Mouse (Mus musculus) heart, embryonic 10.5 days (tissue): ENCODE data around the gene Os9. TPM values are rescaled to one million over a fixed set of nuclear protein-coding genes. Genes with fewer than 3 reads are reported as not detected.

Experiments
- DNase-seq: peaks from one replicate; pipeline ENCODE4 v3.0.0-alpha.2; 2017; ENCODE audit warnings: low spot score
- H3K27ac ChIP-seq: fragments of 300-500 bp; sonication (generic); 2 replicates; pipeline ENCODE4 v1.5.1; 2016; ENCODE audit warnings: mild to moderate bottlenecking
- H3K27me3 ChIP-seq: fragments of 300-500 bp; sonication (generic); 2 replicates; pipeline ENCODE4 v1.6.1; 2016; ENCODE audit warnings: mild to moderate bottlenecking; ENCODE audit not compliant: poor library complexity, insufficient read depth, severe bottlenecking
- H3K36me3 ChIP-seq: fragments of 300-500 bp; sonication (generic); 2 replicates; pipeline ENCODE4 v1.6.1; 2016; ENCODE audit warnings: mild to moderate bottlenecking, moderate library complexity
- H3K4me1 ChIP-seq: fragments of 300-500 bp; sonication (generic); 2 replicates; pipeline ENCODE4 v1.6.1; 2016; ENCODE audit warnings: mild to moderate bottlenecking
- H3K4me3 ChIP-seq: fragments of 300-500 bp; sonication (generic); 2 replicates; pipeline ENCODE4 v1.5.1; 2016; ENCODE audit warnings: mild to moderate bottlenecking, moderate library complexity
- H3K9me3 ChIP-seq: fragments of 300-500 bp; sonication (generic); 2 replicates; pipeline ENCODE4 v1.6.1; 2016; ENCODE audit warnings: mild to moderate bottlenecking, moderate library complexity
- WGBS: fragments of 180-500 bp; shearing (Covaris S2); methylation state at CpG from one replicate; pipeline ENCODE4 v1.1.7; 2016; 5-methylcytosine and 5-hydroxymethylcytosine counted together
- polyA plus RNA-seq: library from polyadenylated mRNA; unstranded; fragments of >200 nt; fragmentation: Nextera tagmentation; extraction: Ambion mirVana; gene quantifications from 2 replicates; pipeline ENCODE4 v1.2.1, GENCODE M21; 2016

The Os9 gene
- polyA plus RNA-seq, 1 experiment from 2014 or later = 48.8 TPM

DNA sequence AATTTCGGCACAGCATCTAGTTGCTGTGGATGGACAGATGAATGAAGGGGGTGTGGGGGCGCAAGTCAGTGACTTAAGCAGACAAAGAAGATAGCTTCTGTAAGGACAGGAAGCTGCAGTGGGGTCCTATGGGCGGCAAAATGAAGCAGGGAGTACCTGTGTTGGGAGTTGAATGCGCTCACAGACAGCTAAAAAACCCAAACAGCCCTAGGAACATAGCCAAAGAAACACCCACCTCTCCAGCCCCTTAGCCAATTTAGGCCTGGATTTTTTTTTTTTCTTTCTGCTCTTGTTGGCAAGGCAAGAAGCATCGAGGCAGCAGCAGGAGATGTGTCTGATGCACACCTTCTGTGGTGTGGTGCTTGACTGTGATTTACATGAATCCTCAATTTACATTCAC, 59.8 kb downstream of the Os9 start:
- 48% methylated on average over 5 of the region's 5 CpGs for WGBS
- Histone ChIP-seq H3K9me3 (no peaks in the 10 kb centered on the region), H3K27ac (no peak overlapping the region), H3K4me3 (no peak overlapping the region), H3K27me3 (peaks cover 58% of the 10 kb centered on the region), H3K36me3 (peaks cover 27% of the 10 kb centered on the region), H3K4me1 (peaks cover 37% of the 10 kb centered on the region)
- DNase-seq = no peak

DNA sequence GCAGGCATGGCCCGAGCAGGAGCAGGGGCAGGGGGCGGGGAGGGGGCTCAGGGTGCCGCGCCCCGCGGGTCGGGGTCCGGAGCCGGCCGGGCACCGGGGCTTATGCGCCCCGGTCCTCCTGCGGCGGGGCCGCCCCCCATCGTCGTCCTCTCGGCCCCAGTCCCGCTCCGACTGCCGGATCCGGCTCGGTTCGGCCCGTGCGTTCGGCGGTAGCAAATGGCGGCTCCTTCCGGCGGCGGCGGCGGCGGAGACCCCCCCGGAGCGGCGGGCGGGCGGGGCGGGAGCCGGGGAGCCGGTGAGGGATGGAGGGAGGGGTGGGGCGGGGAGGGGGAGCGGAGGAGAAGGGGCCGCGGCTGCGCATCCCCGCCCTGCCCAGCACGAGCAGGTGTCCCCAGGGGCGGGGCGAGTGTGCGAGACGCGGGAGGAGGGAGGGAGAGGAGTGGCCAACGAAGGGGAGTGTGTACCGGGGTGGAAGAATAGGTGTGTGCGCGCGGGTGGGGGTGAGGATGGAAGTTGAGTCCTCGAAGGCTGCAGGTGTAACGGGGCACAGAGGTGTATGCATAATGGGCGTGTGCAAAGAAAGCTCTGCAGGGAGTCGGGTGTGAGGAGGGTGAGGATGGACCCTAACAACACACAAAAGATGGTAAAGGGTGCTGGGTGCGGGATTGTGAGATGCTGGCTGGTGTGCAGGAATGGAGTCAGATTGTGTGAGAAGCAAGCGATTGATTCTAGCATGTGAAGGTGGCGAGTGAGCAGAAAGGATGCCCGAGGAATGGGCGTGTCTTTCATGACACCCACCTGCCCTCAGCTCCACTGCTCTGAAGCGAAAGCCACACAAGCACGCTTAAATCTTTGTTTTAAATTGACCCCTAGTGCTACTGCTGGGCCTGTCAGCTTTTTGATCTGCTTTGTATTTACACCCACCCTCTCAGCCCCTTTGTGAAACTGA, 60.7 kb downstream of the Os9 start, which contains the start of gene March9:
Gene March9, minus strand, starts transcription at position 217 of the 949 bp plus-strand sequence.
- 1% methylated on average over 61 of the region's 72 CpGs for WGBS
- H3K36me3 ChIP-seq = peaks cover 23% of the 10 kb centered on the region
- no peaks in the 10 kb centered on the region for H3K9me3 ChIP-seq
- peak; percentile 85 for DNase-seq
- H3K4me3 ChIP-seq = peak within 1 kb of the TSS; percentile 82
- peaks cover 32% of the 10 kb centered on the region for H3K4me1 ChIP-seq
- peaks cover 65% of the 10 kb centered on the region for H3K27me3 ChIP-seq
- H3K27ac ChIP-seq = peak within 1 kb of the TSS; percentile 84

DNA sequence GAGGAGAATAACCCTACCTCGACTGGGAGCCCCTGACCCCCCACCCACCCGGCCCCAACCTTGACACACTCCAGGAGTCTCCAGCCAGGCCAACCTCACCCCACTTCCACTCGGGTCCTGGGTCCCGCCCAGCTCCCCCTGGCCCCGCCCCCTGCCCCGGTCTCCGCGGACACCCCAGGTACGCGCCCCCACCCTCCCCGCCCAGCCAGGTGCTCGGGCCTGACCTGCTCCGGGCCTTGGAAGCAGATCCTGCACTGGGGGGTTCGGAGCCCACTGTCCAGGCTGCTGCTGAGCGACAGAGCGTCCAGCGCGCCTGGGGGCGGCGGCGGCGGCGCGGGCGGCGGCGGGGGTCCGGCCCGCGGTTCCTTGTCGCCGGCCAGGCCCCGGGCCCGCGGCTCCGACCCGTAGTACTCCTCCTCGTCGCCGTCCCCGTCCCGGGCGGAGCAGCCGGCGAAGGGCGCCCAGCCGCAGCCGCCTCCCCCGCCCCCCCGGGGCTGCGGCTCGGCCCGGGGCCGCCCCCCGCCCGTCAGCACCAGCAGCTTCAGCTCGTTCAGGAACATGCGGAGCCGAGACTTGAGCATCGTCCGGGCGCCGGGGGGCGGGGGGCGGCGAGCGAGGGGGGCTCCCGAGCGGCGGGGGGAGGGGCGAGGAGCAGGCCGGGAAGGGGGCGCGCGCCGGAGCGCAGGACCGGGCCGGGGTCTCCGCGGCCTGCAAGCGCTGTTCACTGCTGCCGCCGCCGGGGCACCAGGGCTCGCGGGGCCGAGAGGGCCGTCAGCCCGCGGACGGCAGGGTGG, 61.6 kb downstream of the Os9 start:
- H3K27me3 ChIP-seq = peaks cover 73% of the 10 kb centered on the region

DNA sequence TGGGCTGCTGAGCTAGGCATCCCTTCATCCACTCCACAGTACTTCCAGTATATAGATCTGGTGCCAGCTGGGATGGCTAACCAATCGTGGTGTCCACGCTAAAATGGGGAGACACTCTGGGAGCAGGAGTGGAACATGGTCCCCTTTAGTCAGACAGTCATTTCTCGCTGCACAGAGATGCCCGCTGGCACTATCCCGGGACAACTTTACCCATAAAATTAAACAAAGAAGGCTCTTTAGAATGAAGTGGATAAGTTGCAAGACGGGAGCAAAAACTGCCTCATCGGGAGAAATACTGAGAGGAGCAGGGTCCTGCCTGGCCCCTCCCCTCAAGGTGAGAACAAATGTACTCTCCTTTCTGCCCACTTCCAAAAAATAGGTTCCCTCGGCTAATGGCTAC, 62.2 kb downstream of the Os9 start:
- 12% methylated on average over 8 of the region's 8 CpGs for WGBS
- no peak overlapping the region for H3K27ac ChIP-seq

More for the DNA sequence above, 61.6 kb downstream of the Os9 start:
- under 1% methylated on average over 67 of the region's 92 CpGs for WGBS
- DNase-seq = no peak
- peaks cover 23% of the 10 kb centered on the region for H3K4me1 ChIP-seq
- no peaks in the 10 kb centered on the region for H3K9me3 ChIP-seq
- peak overlapping the region; percentile 84 for H3K27ac ChIP-seq
- peak overlapping the region; percentile 82 for H3K4me3 ChIP-seq
- peaks cover 17% of the 10 kb centered on the region for H3K36me3 ChIP-seq

DNA sequence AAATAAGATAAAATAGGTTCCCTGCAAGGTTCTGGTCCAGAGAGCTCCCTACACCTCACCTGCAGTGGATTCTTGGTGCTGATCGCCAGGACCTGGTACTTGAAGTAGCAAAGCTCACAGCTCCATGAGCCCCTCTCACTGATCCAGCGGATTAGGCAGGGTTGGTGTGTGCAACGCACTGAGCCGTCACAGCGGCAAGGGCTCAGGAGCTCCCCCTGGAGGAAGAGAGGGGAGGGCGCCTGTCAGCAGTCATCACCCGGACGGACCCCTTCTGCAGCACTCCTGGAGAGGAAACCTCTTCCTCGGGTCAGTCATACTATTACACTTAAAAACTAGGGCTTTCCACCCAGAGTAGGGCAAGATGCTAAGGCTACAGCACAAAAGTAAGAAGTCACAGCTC, 62.8 kb downstream of the Os9 start:
- peak overlapping the region; percentile 82 for H3K4me3 ChIP-seq
- 2% methylated on average over 9 of the region's 9 CpGs for WGBS

More for the DNA sequence above, 62.2 kb downstream of the Os9 start:
- H3K27me3 ChIP-seq = peaks cover 80% of the 10 kb centered on the region
- H3K36me3 ChIP-seq = peaks cover 17% of the 10 kb centered on the region
- DNase-seq = no peak
- H3K4me1 ChIP-seq = peaks cover 21% of the 10 kb centered on the region
- H3K9me3 ChIP-seq = no peaks in the 10 kb centered on the region
- H3K4me3 ChIP-seq = peak overlapping the region; percentile 82

DNA sequence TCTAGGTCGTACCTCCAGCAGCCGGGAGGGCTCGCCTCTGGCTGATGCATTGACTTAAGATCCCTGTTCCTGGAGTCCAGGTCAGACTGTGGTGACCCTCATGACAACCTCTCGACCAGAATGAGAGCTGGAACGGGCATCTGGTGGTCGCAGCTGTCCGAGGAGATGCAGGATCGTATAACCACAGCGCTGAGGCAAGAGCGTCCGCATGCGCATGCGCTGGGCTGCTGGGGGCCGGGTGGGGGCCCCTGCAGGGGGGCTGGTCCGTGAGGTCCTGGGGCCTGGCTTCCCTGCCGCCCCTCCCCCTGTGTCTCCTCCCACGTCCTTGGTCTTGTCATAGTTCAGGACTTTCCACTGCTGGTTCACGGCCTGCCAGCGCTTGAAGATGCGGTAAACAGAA, 64.4 kb downstream of the Os9 start:
- 82% methylated on average over 20 of the region's 20 CpGs for WGBS

More for the DNA sequence above, 62.8 kb downstream of the Os9 start:
- Histone ChIP-seq H3K4me1 (peaks cover 21% of the 10 kb centered on the region), H3K36me3 (peaks cover 17% of the 10 kb centered on the region), H3K9me3 (no peaks in the 10 kb centered on the region), H3K27ac (no peak overlapping the region), H3K27me3 (peaks cover 83% of the 10 kb centered on the region)
- DNase-seq = peak; percentile 86

DNA sequence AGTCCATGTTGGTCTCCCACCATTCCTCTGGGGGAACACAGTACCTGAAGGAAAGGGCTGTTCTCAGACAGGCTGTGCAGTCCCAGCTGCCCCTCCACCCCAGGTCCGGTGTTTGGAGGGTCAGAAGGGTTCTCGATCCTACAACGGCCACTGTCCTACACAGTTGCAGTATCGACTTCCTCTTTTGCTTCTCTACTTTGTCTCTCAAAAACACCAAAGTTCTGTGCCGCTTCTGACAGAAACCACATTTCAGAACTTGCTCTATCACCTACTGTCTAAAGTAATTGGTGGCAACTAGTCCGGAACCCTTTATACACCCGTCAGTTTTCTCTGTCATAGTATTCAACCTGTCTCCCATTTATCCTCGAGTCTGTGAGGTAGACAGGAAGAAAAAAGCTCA, 65.5 kb downstream of the Os9 start:
- Histone ChIP-seq H3K27me3 (peaks cover 91% of the 10 kb centered on the region), H3K9me3 (no peaks in the 10 kb centered on the region), H3K4me3 (no peak overlapping the region), H3K36me3 (peaks cover 17% of the 10 kb centered on the region), H3K27ac (no peak overlapping the region), H3K4me1 (peaks cover 27% of the 10 kb centered on the region)
- DNase-seq = no peak
- WGBS = 84% methylated on average over 8 of the region's 8 CpGs

More for the DNA sequence above, 64.4 kb downstream of the Os9 start:
- H3K9me3 ChIP-seq = no peaks in the 10 kb centered on the region
- peaks cover 21% of the 10 kb centered on the region for H3K4me1 ChIP-seq
- peaks cover 17% of the 10 kb centered on the region for H3K36me3 ChIP-seq
- H3K4me3 ChIP-seq = no peak overlapping the region
- peaks cover 91% of the 10 kb centered on the region for H3K27me3 ChIP-seq
- no peak overlapping the region for H3K27ac ChIP-seq
- DNase-seq = no peak

DNA sequence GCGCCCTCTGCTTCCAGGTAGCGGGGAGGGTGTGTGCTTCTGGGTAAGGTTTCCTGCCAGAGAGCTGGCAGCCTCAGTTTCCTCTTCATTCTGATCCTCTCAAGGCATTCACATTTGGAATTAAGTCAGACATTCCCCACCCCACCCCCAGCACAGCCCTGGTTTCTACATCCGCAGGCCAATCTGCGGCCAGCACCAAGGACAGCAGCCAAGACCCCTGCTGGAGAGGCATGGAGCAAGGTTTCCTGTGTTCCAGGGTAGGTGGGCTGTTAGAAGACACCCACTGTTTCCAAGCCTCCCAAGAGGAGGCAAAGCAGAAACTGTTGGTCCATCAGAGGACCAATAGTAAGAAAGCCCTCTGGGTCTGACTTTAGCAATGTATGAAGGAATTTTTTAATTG, 66.3 kb downstream of the Os9 start:
- Histone ChIP-seq H3K27me3 (peaks cover 91% of the 10 kb centered on the region), H3K4me3 (no peak overlapping the region), H3K4me1 (peaks cover 26% of the 10 kb centered on the region), H3K9me3 (no peaks in the 10 kb centered on the region), H3K36me3 (peaks cover 17% of the 10 kb centered on the region), H3K27ac (no peak overlapping the region)
- DNase-seq = no peak
- 49% methylated on average over 4 of the region's 4 CpGs for WGBS

DNA sequence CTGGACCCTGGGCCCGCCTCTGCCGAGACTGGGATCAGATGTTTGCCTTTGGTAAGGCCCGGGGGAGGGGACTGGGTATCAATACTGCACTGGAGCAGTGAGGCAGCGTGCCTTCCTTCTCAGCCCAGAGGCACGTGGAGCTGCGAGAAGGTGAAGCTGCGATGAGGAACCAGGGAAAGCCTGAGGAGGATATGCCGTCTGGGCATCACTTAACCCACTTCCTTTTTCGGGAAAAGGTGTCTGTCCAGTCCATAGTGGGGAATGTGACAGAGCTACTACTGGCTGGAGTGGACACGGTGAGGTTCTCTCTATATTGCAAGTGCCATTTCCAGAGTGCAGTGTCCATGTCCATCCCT, 70.8 kb downstream of the Os9 start:
- peak overlapping the region; percentile 18; the same call in 1 of the 2 replicates for H3K4me3 ChIP-seq
- H3K27ac ChIP-seq = no peak overlapping the region
- no peaks in the 10 kb centered on the region for H3K9me3 ChIP-seq
- peaks cover 84% of the 10 kb centered on the region for H3K27me3 ChIP-seq
- peaks cover 14% of the 10 kb centered on the region for H3K36me3 ChIP-seq
- no peak for DNase-seq
- H3K4me1 ChIP-seq = peaks cover 32% of the 10 kb centered on the region
- 12% methylated on average over 10 of the region's 10 CpGs for WGBS

DNA sequence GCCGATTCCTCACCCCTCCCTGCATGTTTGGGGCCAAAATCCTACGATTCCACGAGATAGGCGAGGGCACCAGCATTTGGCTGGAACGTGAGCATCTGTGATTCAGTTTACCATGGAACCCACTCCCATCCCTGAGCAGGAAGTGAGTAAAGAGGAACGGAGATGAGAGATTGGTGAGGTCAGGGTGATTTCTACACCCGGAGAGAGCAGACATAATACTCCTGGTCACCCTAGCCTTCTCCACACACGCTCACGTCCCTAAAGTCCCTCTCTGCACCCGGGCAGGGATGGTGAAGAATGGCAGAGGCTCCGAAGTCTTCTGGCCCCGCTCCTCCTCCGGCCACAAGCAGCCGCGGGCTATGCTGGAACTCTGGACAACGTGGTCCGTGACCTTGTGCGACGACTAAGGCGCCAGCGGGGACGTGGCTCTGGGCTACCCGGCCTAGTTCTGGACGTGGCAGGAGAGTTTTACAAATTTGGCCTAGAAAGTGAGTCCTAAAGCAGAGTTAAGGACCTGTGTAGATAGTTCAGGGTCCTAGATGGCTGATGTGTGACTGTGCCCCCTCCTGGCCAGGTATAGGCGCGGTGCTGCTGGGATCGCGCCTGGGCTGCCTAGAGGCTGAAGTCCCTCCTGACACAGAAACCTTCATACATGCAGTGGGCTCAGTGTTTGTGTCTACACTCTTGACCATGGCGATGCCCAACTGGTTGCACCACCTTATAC, 71.4 kb downstream of the Os9 start:
- Histone ChIP-seq H3K4me3 (peak overlapping the region; percentile 41), H3K4me1 (peaks cover 32% of the 10 kb centered on the region), H3K27ac (no peak overlapping the region), H3K27me3 (peaks cover 80% of the 10 kb centered on the region), H3K36me3 (peaks cover 19% of the 10 kb centered on the region), H3K9me3 (no peaks in the 10 kb centered on the region)
- 3% methylated on average over 29 of the region's 29 CpGs for WGBS
- no peak for DNase-seq

DNA sequence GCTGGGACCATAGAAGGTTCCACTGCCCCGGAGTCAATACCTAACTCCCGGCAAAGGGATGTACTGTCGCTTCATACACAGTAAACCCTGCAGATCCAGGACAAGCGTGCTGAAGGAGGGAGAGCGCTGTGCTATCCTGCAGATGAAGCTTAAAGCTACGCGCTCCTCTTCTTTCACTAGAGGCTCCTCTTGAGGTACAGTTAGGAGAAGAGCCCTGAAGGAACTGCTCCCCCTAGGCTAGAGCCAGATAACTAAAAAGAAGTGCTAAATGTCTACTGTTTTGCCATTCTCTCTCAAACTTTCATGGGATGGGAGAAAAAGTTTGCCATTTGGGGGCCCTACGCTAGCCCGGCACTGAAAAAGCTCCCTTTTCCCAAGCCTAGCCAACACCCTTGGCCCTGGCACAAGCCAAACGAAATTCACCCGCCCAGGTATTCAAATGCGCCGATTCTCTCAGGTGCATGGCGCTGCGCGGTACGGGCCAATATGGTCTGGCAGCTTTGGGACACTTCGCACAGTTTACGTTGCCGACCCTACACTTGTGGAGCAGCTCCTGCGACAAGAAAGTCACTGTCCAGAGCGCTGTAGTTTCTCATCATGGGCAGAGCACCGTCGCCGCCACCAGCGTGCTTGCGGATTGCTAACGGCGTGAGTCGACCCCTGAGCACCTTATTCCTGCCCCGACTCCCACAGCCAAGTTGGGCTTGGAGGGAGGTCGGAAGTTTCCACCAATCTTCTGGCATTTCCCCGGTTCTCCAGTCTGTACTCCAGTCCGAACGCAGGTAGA, 72.1 kb downstream of the Os9 start:
- Histone ChIP-seq H3K27me3 (peaks cover 72% of the 10 kb centered on the region), H3K27ac (no peak overlapping the region), H3K9me3 (no peaks in the 10 kb centered on the region), H3K4me1 (peaks cover 32% of the 10 kb centered on the region), H3K4me3 (peak overlapping the region; percentile 41), H3K36me3 (peaks cover 26% of the 10 kb centered on the region)
- WGBS = 5% methylated on average over 35 of the region's 35 CpGs
- no peak for DNase-seq

DNA sequence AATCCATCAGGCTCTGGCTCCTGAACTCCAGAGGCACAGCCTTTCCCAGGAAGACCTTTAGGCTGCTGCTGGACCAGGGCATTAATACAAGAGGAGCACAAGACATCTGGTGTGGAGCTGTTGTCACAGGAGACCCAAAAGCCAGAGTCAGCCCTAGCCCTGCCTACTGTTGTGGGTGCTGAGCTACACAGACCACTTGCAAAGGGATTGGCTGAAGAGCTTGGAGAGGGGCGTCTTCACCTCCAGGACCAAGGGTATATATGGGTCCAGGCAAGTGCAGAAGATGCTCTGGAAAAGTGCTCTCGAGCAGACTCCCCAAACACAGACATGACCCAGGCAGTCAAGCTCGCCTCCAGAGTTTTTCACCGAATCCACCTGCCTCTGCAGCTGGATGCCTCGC, 73.0 kb downstream of the Os9 start, which contains the start of gene Cyp27b1:
Gene Cyp27b1, plus strand, starts transcription at position 297 of the 400 bp plus-strand sequence.
- peaks cover 35% of the 10 kb centered on the region for H3K4me1 ChIP-seq
- no peak for DNase-seq
- no peak within 1 kb of the TSS for H3K27ac ChIP-seq
- 34% methylated on average over 5 of the region's 5 CpGs for WGBS
- no peaks in the 10 kb centered on the region for H3K9me3 ChIP-seq
- H3K4me3 ChIP-seq = peak within 1 kb of the TSS; percentile 41
- H3K36me3 ChIP-seq = peaks cover 33% of the 10 kb centered on the region
- H3K27me3 ChIP-seq = peaks cover 67% of the 10 kb centered on the region
